Mouse (Mus musculus) ovary, postnatal 10 days (tissue): ENCODE results near the gene Cd2bp2.

Source experiments
- DNase-seq: peaks from one replicate; pipeline ENCODE4 v3.0.0; 2022; ENCODE audit warnings: low spot score

Gene Cd2bp2

GRCm38 (mm10) chr7:127217901-127218642 is 22.2 kb upstream of the Cd2bp2 start:
- DNase-seq, result no peak

- no peak for DNase-seq
Measured at GRCm38 (mm10) chr7:127217475-127217874, 21.6 kb upstream of the Cd2bp2 start.

GRCm38 (mm10) chr7:127216307-127216706 is 20.5 kb upstream of the Cd2bp2 start:
- no peak for DNase-seq

GRCm38 (mm10) chr7:127214981-127215871 is 19.4 kb upstream of the Cd2bp2 start:
- DNase-seq, result peak; percentile 33

- DNase-seq, result no peak
Measured at GRCm38 (mm10) chr7:127214521-127214920, 18.7 kb upstream of the Cd2bp2 start.

- no peak for DNase-seq
Measured at GRCm38 (mm10) chr7:127213930-127214329, 18.1 kb upstream of the Cd2bp2 start.

- no peak for DNase-seq
Measured at GRCm38 (mm10) chr7:127213485-127213884, 17.6 kb upstream of the Cd2bp2 start.

GRCm38 (mm10) chr7:127212432-127213250 is 16.8 kb upstream of the Cd2bp2 start:
- no peak for DNase-seq

- DNase-seq, result no peak
Measured at GRCm38 (mm10) chr7:127211014-127211745, 15.3 kb upstream of the Cd2bp2 start.

GRCm38 (mm10) chr7:127210266-127210665 is 14.4 kb upstream of the Cd2bp2 start:
- no peak for DNase-seq

- no peak for DNase-seq
Measured at GRCm38 (mm10) chr7:127209851-127210250, 14.0 kb upstream of the Cd2bp2 start.

- peak; percentile 80 for DNase-seq
Measured at GRCm38 (mm10) chr7:127208553-127209438, 12.9 kb upstream of the Cd2bp2 start, which contains the start of gene Mylpf. Gene Mylpf (plus strand): TSS chr7:127208890.

GRCm38 (mm10) chr7:127208295-127208552 is 12.4 kb upstream of the Cd2bp2 start, which contains the start of gene Tbc1d10b:
Gene Tbc1d10b (minus strand): TSS chr7:127208468.
- DNase-seq, result no peak

GRCm38 (mm10) chr7:127207374-127208294 is 11.8 kb upstream of the Cd2bp2 start:
- peak; percentile 33 for DNase-seq

- DNase-seq, result no peak
Measured at GRCm38 (mm10) chr7:127206606-127207005, 10.8 kb upstream of the Cd2bp2 start.

- DNase-seq, result no peak
Measured at GRCm38 (mm10) chr7:127196484-127196883, 634 bp upstream of the Cd2bp2 start.

- DNase-seq, result no peak
Measured at GRCm38 (mm10) chr7:127194633-127195029, 1.2 kb downstream of the Cd2bp2 start.

GRCm38 (mm10) chr7:127194011-127194632 is 1.7 kb downstream of the Cd2bp2 start:
- no peak for DNase-seq

- DNase-seq, result no peak
Measured at GRCm38 (mm10) chr7:127192989-127193388, 2.9 kb downstream of the Cd2bp2 start.
